Mouse (Mus musculus): ENCODE measurements around the gene Macrod2.

GRCm38 (mm10) chr2:140772825-140773224 lies 377.7 kb downstream of the Macrod2 start:
- no peak for TF ChIP-seq GATA1 (IDR thresholded peaks at IDR 0.05; ENCODE audit: borderline replicate concordance, low read length)
- TF ChIP-seq FLI1 (IDR thresholded peaks at IDR 0.05; ENCODE audit: low read length): no peak

Data from megakaryocyte, embryonic 14.5 days (primary cell).